Mouse (Mus musculus): ENCODE data around the gene Snx6. TPM values are rescaled to one million over a fixed set of nuclear protein-coding genes. Genes with fewer than 3 reads are reported as not detected.

Snx6 gene
- total and polyA plus RNA-seq, 3 experiments = 33.7 to 42.4 TPM; not detected in 1

DNA sequence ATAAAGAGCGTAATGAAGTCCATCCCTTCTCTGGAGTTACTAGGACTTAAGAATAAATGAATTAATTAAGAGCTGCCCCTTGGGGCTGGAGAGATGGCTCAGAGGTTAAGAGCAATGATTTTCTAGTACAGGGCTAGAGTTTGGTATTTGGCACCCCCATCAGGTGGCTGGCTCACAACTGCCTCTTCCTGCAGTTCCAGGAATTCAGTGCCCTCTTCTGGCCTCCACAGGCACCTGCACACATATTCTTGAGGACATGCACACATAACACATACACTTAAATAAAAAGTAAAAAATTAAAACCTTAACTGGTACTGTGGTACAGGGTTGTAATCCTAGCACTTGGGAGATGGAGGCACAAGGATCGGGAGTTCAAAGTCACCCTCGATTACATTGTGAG, 29.7 kb upstream of the Snx6 start:
- Histone ChIP-seq H3K27ac (ENCODE audit: control insufficient read depth, low read depth, low read length) (no peak overlapping the region), H3K9me3 (replicated peaks; ENCODE audit: insufficient read depth, low read length) (no peaks in the 10 kb centered on the region), H3K27me3 (ENCODE audit: control insufficient read depth in 1 of 2, insufficient read depth in 2 of 2, low read length in 2 of 2) (no peaks in the 10 kb centered on the region), H3K79me2 (ENCODE audit: control insufficient read depth, insufficient read depth, low read length, poor library complexity) (no peaks in the 10 kb centered on the region; the same call in 1 of the 2 replicates), H3K36me3 (ENCODE audit: control insufficient read depth in 1 of 2, insufficient read depth in 2 of 2, low read length in 2 of 2) (peaks cover 0 to 32% of the 10 kb centered on the region in 2 experiments; a peak in 2 of 4 replicates), H3K4me1 (ENCODE audit: control insufficient read depth in 1 of 2, insufficient read depth in 2 of 2, low read length in 2 of 2) (peaks cover 3 to 23% of the 10 kb centered on the region in 2 experiments), H3K9ac (ENCODE audit: control insufficient read depth, low read depth, low read length, poor library complexity, severe bottlenecking) (no peak overlapping the region), H3K4me3 (ENCODE audit: control insufficient read depth in 1 of 2, insufficient read depth in 1 of 2, low read depth in 2 of 2, low read length in 2 of 2) (no peak overlapping the region)
- DNase-seq (ENCODE audit: low read depth, low spot score) = peak; percentile 79
- TF ChIP-seq NRF1 (IDR thresholded peaks at IDR 0.05; ENCODE audit: insufficient read depth, low read depth, low read length, poor library complexity, severe bottlenecking) (no peak), SIN3A (IDR thresholded peaks at IDR 0.05; ENCODE audit: low read length) (peak; percentile 36; the same call in 1 of the 2 replicates), CHD1 (IDR thresholded peaks at IDR 0.05; ENCODE audit: low read depth, low read length) (no peak), USF2 (IDR thresholded peaks at IDR 0.05; ENCODE audit: borderline replicate concordance in 1 of 2, insufficient read depth in 1 of 2, low read depth in 1 of 2, low read length in 2 of 2) (no peak), BHLHE40 (IDR thresholded peaks at IDR 0.05; ENCODE audit: borderline replicate concordance, low read depth, low read length) (no peak), HCFC1 (IDR thresholded peaks at IDR 0.05; ENCODE audit: low read depth, low read length) (no peak), SMC3 (IDR thresholded peaks at IDR 0.05; ENCODE audit: low read depth, low read length) (peak; percentile 75), TAL1 (IDR thresholded peaks at IDR 0.05; ENCODE audit: low read length) (no peak), TCF12 (IDR thresholded peaks at IDR 0.05; ENCODE audit: low read depth, low read length) (no peak), RCOR1 (IDR thresholded peaks at IDR 0.05; ENCODE audit: low read depth, low read length) (no peak), MYB (IDR thresholded peaks at IDR 0.05; ENCODE audit: low read depth, low read length) (no peak), E2F4 (IDR thresholded peaks at IDR 0.05; ENCODE audit: borderline replicate concordance, low read depth, low read length) (no peak), CHD2 (IDR thresholded peaks at IDR 0.05; ENCODE audit: low read length) (no peak), ZKSCAN1 (IDR thresholded peaks at IDR 0.05; ENCODE audit: low read depth, low read length) (no peak), POLR2A (IDR thresholded peaks at IDR 0.05; ENCODE audit: control insufficient read depth in 1 of 2, insufficient read depth in 1 of 2, low read depth in 1 of 2, low read length in 2 of 2, poor library complexity in 1 of 2) (no peak), UBTF (IDR thresholded peaks at IDR 0.05; ENCODE audit: borderline replicate concordance, insufficient read depth, low read depth, low read length) (no peak), MEF2A (IDR thresholded peaks at IDR 0.05; ENCODE audit: extremely low read depth, insufficient replicate concordance, low read depth, low read length, poor library complexity, severe bottlenecking) (no peak), KAT2A (conservative IDR thresholded peaks at IDR 0.05; ENCODE audit: low read depth, low read length) (no peak), JUND (IDR thresholded peaks at IDR 0.05; ENCODE audit: low read depth, low read length) (no peak), GATA1 (IDR thresholded peaks at IDR 0.05; ENCODE audit: low read depth, low read length) (no peak), ELF1 (IDR thresholded peaks at IDR 0.05; ENCODE audit: low read depth, low read length) (peak; percentile 20; the same call in 1 of the 2 replicates), EP300 (IDR thresholded peaks at IDR 0.05; ENCODE audit: low read depth in 1 of 2, low read length in 2 of 2) (no peak), TBP (IDR thresholded peaks at IDR 0.05; ENCODE audit: low read depth, low read length) (no peak), MAX (IDR thresholded peaks at IDR 0.05; ENCODE audit: low read length) (no peak), CTCF (IDR thresholded peaks at IDR 0.05 in 2 of 3, conservative IDR thresholded peaks at IDR 0.05 in 1 of 3; ENCODE audit: control insufficient read depth in 1 of 3, insufficient read depth in 1 of 3, low read depth in 2 of 3, low read length in 3 of 3, poor library complexity in 1 of 3, severe bottlenecking in 1 of 3) (peak; percentile 63 to 97 (median 81)), USF1 (IDR thresholded peaks at IDR 0.05; ENCODE audit: low read depth, low read length) (no peak), RAD21 (IDR thresholded peaks at IDR 0.05; ENCODE audit: low read depth, low read length) (peak; percentile 79), MYC (IDR thresholded peaks at IDR 0.05; ENCODE audit: low read depth, low read length) (no peak), ETS1 (IDR thresholded peaks at IDR 0.05; ENCODE audit: low read depth, low read length) (0 out of 2 replicates have a peak, but pooled peaks have one; percentile 19), GABPA (IDR thresholded peaks at IDR 0.05; ENCODE audit: low read depth, low read length) (no peak), POLR2AphosphoS2 (IDR thresholded peaks at IDR 0.05; ENCODE audit: low read length) (no peak), MXI1 (IDR thresholded peaks at IDR 0.05; ENCODE audit: low read depth, low read length) (no peak), MAFK (IDR thresholded peaks at IDR 0.05; ENCODE audit: borderline replicate concordance, low read depth, low read length) (no peak), ZC3H11A (IDR thresholded peaks at IDR 0.05; ENCODE audit: low read depth, low read length) (peak; percentile 85), ZMIZ1 (IDR thresholded peaks at IDR 0.05; ENCODE audit: low read depth, low read length) (no peak), ZNF384 (IDR thresholded peaks at IDR 0.05; ENCODE audit: low read depth, low read length) (0 out of 2 replicates have a peak, but pooled peaks have one; percentile 34), MAZ (IDR thresholded peaks at IDR 0.05; ENCODE audit: low read depth, low read length) (no peak), NELFE (IDR thresholded peaks at IDR 0.05; ENCODE audit: low read depth, low read length) (no peak)

Measured in MEL (cell line).